Mouse (Mus musculus) olfactory bulb, adult 2 months (tissue): Measurements from ENCODE around the gene Gm12184.

ENCODE experiments used
- CTCF ChIP-seq: fragments of 200-500 bp; IDR thresholded peaks from 2 replicates; pipeline ENCODE4 v1.5.1; 2012; ENCODE audit warnings: low read depth, mild to moderate bottlenecking, low read length, moderate library complexity; ENCODE audit not compliant: insufficient read depth
- POLR2A ChIP-seq: fragments of 200-500 bp; IDR thresholded peaks from 2 replicates; pipeline ENCODE4 v1.6.1; 2012; ENCODE audit warnings: mild to moderate bottlenecking, low read depth, low read length, moderate library complexity; ENCODE audit not compliant: insufficient read depth

- TF ChIP-seq CTCF (no peak), POLR2A (no peak)
Observed at GRCm38 (mm10) chr11:48813782-48814181, 12.7 kb downstream of the Gm12184 start.
